Mouse (Mus musculus) kidney, adult 18-20 months (tissue): ENCODE measurements around the gene Ugt1a6b.
"Not testable (repeated sequence)": the region's sequence is repeated elsewhere in the genome, so short reads cannot be mapped to it uniquely, and the experiment has no call there.

Experiments used
- DNase-seq: peaks from one replicate; pipeline ENCODE4 v3.0.0; 2021

Ugt1a6b gene

DNA sequence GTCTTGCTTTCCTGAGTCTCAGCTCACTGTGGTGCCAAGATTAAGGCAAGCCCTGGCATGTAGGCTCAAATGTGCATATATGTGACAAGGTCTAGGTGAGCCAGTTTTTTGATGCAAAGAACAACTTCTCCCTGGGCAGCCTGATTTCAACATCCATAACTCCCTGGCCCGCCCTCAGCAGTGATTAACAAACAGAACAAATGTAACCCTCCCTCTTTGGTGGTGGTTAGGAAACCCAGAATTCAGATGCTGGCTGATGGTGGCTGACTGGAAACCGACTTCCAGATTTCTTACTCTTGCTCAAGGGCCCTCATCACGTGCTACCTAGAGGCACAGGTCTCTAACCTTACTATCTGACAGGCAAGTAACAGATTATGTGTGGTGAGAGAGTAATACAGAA lies at the start of gene Ugt1a6b:
Ugt1a6b (plus strand) TSS at position 234 of the 400 bp plus-strand sequence.
- DNase-seq = not testable (repeated sequence)

DNA sequence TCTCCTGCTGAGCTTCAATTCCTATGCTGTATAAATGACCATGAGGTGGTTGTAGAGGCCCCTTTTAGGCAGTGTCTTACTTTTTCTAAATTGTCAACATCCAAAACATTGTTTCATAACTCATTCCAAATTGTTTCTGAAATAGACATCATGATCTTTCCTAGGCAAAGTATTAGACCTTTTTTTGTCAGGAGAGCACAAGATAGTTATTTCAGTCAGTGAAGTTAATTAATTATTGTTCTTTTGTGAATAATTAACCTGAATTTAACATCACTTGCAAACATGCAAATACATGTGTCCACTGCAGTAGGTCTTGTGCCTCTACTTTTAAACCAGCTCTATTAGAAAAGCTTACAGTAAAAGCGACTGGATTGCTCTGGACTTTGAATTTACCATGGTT lies 48.0 kb upstream of the Ugt1a6b start, which contains the start of gene Ugt1a10:
Ugt1a10 (plus strand) TSS at position 301 of the 400 bp plus-strand sequence.
- DNase-seq = no peak

DNA sequence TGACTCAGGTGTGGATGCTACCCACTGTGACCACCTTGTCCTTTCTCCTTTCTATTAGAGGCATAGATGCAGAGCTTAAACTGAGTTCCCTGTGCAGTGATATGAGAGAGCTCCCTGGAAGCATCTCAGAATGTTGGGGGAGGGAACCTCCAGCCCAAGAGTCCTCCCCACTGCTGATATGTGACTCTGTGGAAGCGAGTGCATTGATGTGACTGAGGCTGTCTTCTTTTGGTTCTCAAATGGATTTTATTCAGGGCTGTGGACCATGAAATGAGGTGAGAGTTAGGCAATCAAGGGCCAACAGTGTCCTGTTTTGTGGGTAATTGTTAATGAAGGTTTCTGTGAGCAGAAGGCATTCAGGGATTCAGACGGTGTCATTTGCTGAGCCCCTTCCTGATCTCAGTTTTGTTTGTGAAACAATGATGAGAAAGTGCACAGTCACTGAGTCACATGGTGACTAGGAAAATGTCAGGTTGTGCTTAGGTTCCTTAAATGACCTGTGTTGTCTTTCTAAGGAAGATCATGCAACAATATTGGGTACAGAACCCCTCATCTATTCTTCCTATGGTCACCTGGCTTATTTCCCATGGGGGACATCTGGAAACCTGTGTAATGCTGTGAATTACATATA lies 36.5 kb upstream of the Ugt1a6b start:
- DNase-seq = not testable (repeated sequence)

DNA sequence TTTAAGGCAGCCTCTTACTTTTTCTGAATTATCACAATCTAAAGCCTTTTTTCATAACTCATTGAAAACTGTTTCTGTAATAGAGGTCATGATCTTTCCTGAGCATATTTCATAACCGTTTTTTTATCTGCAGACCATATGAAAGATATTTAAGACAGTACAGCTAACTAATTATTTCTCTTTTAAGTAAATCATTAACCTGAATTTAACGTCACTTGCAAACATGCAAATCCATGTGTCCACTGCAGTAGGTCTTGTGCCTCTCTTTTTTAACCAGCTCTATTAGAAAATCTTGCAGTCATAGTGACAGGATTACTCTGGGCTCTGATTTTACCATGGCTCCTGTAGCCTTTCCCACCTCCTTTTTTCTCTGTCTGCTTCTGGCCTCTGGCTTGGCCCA lies 32.6 kb upstream of the Ugt1a6b start, which contains the start of gene Ugt1a9:
Ugt1a9 (plus strand) TSS at position 306 of the 400 bp plus-strand sequence.
- no peak for DNase-seq

DNA sequence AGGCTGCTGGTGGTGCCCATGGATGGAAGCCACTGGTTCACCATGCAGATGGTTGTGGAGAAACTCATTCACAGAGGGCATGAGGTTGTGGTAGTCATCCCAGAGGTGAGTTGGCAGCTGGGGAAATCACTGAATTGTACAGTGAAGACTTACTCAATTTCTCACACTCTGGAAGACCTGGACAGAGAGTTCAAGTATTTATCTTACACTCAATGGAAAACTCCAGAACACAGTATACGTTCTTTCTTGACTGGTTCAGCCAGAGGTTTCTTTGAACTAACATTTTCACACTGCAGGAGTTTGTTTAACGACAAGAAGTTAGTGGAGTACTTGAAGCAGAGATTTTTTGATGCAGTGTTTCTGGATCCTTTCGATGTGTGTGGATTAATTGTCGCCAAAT lies 32.1 kb upstream of the Ugt1a6b start:
- no peak for DNase-seq

DNA sequence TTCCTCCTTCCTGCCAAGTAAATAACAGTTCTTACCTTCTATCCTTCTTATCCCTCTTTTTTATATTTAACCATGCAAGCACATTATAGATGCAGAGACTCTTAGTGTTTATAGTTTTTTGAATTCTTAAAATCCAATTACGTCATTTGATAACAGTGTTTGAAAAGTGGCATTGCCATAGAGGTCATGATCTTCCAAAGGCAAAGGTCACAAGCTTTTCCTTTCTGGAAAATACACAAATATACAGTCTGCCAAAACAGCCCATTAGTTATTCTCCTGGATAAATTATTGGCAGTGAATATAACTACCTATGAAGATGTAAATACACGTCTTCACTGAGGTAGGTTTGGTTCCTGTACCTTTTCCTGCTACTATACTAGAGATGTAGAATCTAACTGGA lies 28.6 kb upstream of the Ugt1a6b start:
- DNase-seq = no peak

DNA sequence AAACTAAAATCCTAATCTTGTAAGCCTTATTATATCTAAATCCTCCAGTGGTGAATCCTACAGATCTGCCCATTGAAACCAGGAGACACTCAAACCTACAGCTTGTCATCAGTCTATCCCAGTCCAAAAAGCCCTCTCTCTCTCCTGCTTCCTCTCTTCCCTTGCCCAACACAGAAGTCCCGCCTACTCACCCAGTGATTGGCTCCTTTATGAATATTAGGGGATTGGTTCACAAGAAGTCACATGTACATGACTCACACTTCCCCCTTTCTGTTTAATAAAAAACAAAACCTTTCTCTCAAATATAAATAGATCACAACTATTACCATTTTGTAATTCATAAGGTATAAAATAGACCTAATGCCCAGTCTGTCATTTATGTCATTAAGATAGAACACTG lies 25.9 kb upstream of the Ugt1a6b start:
- DNase-seq = no peak

DNA sequence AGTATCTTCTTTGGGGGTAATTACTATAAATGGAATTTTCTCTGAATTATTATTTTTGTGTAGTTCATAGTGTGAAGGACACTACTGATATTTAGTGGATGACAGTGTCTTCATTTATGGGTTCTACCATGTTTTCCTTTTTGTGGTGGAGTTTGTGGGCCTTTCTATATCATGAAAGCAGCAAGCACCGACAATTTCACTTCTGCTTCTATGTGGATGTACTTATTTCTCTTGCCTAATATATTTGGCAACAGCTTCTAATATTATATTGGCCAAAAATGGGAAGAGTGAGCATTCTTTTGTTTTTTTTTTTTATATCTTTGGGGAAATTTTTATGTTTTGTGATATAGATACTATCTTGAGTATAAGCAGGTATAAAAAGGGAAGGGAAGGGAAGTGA lies 21.4 kb upstream of the Ugt1a6b start:
- DNase-seq = no peak

DNA sequence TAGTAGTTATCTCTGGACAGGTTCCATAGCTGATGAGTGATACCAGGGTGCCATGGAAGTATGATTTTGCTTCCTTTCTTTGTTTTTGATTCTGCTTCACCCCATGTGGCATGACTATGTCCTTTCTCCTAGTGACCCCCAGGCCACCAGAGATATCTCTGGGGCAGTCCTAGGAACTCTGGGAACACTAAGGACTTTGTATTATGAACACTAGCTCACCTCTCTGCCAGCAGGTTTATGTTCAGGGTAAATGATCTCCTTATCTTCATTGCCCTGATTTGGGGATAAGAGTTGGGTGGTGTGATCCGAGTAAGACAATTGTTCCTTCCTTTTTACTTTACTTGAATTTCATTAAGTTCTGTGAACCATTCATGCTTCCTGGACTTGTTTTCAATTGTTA lies 16.9 kb upstream of the Ugt1a6b start:
- no peak for DNase-seq

DNA sequence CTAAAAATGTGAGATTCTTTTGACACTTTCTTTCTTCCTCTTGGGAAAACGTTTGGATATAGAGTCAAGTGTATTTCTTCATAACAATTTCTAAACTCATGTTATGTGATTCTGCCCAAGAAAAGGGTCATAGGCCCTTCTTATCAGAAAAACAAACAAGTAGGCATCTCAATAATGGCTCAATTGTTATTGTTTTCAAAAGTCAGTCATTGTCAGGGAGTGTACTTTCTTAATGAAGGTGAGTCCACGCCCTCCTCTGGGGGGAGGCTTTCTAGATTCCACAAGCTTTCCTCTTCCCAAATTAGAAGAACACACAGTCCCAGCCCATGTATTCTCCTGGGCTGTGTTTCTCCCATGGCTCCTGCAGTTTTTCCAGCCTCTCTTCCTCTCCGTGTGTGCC lies 15.5 kb upstream of the Ugt1a6b start, which contains the start of gene Ugt1a8:
Ugt1a8 (plus strand) TSS at position 301 of the 400 bp plus-strand sequence.
- no peak for DNase-seq

DNA sequence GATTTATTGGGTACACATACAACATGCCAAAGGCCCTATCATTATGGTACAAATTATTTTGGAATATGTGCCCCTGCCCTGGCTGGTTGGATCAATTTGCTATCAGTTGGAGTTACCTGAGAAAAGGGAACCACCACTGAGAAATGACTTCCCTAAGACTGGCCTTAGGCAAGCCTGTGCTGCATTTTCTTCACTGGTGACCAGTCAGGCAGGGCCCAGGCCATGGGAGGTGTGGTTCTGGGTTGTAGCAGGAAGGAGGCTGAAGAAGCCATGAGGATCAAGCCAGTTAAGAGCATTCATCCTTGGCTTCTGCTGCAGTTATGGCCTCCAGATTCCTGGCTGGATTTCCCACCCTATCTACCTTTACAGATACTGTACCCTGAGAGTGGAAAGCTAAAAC lies 10.7 kb upstream of the Ugt1a6b start:
- DNase-seq = no peak

DNA sequence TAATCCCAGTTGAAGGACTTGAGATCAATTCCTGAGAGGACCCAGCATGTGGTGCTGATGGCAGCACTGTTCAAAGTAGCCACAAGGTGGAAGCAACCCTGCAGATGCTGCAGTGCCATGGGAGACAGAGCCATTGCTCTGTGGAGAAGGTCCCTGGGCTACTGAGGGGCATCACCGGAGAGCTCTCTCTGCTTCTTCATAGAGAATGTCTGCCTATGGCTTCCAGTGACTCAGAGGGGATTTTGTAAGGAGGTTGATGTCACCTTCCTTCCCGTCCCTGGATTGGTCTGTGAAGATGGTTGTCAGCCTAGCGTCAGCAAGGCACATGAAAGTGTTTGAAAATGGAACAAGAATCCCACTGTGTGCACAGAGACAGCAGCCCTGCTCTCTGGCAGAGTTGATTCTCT lies 8.8 kb upstream of the Ugt1a6b start:
- DNase-seq = peak; percentile 45

DNA sequence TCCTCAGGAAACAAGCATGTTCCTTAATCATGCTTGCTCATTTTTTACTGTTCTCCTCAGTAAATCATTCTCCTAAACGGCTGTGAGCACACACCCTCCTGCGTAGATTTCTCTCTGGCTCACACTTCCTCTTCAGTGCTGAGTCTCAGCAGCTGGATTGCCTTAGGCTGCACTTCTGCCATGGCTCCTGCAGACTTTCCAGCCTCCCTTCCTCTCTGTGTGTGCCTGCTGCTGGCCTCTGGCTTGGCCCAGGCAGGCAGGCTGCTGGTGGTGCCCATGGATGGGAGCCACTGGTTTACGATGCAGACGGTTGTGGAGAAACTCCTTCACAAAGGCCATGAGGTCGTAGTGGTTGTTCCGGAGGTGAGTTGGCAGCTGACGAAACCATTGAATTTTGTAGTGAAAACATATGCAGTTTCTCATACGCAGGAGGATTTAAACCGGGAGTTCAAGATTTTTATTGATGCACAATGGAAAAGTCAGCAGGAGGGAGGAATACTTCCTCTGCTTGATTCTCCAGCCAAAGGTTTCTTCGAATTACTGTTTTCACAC lies 8.0 kb upstream of the Ugt1a6b start, which contains the start of gene Ugt1a7c:
Ugt1a7c (plus strand) TSS at position 122 of the 552 bp plus-strand sequence.
- peak; percentile 37 for DNase-seq

DNA sequence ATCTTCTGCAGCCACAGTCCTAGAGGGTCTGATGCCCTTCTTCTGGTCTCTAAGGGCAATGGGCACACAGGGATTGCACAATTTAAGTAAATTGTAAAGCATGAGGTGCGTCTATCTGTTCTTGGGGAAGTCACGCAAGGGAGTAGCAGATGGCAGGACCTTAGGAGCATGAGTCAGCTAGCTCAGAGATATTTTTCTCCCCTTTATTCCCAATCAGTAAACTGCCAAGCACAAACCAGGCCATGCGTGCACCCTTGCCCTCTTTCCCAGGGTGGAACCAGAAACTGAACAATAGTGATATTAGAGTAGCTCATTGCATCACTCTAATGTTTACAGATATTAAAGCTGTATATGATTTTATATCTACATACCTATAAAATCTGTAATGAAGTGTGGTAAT lies 4.5 kb upstream of the Ugt1a6b start:
- not testable (repeated sequence) for DNase-seq

DNA sequence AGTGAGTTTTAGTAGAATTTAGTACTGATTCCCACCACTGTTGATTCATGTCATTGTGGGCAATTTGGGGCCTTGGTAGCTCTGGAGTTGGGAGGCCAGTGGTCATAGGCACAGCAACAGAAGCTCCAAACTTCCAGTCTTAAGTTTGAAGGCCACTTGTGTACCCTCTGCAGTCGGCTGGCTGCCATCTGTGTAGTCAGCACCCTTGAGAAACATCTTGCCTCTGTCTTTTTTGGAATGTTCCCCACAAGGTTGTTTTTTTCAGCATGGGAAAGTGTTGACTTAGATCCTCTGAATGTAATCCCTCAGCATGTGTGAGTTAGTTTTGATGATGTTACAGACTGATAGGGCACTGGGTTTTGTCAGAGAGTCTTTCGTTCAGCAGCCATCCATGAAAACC lies 3.4 kb upstream of the Ugt1a6b start:
- DNase-seq = not testable (repeated sequence)

DNA sequence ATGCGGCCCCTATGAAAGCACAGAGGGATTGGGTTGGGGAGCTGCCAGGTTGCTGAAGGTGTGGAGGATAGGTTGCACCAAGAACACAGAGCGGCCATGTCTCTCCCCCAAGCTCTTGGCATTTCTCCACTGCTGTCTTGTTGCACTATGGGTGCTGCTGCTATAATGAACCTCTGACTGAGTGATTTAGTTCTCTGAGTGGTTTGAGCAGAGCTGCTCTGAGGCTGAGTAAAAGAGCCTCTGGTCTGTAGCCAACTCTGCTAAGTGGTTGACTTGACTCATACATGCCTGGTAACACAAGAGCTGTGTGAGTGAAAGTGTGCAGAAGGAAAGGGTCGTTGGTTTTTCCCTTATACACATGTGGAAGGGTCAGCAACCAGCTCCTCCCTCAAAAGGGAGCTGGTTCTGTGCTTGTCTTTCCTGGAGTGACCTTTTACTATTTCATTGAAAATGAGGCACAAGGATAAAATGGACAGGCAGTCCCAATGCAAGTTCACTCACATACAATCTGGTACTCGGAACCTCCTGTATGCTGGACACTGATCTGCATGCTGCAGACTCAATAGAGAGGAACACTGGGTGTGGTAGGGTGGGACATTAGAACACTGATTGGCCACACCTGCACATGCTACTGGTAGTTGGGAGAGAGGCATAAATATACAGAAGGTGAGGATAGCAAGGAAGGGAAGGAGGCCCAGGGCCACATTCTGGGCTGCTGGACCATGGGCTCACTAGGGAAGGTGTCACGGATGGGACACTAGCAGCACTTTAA lies 831 bp downstream of the Ugt1a6b start:
- not testable (repeated sequence) for DNase-seq

DNA sequence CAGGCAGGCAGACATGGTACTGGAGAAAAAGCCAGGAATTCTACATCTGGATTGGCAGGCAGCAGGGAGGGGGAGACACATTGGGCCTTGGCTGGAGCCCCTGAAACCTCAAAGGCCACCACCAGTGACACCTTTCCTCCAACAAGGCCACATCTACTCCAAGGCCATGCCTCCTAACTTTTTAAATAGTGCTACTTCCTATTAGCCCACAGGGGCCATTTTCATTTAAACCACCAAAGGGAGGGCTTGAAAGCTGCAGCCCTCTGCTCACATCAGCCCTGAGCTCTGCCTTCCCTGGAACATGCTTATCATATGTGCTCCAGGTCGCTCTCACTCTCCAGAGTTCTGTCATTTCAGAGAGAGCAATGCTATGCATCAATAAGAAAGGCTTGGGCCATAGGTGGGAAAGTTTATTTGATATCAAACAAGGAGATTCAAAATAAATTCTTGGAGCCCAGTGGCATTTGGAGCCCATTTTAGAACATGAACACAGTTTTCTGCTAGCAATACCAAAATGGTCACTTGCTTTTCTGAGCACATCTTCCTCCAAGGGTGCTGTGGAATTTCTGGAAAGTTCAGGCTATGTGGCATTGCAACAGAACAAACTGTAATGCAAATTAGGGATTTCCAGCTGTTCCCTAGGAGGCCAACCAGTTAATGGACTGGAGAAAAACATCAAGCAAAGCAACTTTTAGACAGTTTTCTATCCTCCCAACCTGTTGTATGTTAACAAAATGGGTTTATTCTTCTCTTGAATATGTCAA lies 1.8 kb downstream of the Ugt1a6b start:
- DNase-seq = no peak

DNA sequence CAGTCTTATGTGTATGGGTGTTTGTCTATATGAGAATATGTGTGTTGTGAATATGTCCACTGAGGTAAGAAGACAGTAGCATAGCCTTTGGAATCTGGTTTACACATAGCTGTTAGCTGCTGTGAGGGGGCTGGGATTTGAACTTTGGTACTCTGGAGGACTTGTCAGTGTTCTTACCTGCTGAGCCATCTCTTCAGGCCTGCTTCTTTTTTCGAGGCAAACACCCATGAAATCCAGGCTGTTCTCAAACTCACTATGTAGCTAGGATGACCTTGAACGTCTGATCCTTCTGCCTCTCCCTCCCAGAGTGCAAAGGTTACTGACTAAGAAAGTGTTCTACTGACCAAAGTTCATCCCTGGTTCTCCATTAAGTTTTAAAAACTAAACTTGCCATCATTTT lies 2.6 kb downstream of the Ugt1a6b start:
- DNase-seq = no peak

DNA sequence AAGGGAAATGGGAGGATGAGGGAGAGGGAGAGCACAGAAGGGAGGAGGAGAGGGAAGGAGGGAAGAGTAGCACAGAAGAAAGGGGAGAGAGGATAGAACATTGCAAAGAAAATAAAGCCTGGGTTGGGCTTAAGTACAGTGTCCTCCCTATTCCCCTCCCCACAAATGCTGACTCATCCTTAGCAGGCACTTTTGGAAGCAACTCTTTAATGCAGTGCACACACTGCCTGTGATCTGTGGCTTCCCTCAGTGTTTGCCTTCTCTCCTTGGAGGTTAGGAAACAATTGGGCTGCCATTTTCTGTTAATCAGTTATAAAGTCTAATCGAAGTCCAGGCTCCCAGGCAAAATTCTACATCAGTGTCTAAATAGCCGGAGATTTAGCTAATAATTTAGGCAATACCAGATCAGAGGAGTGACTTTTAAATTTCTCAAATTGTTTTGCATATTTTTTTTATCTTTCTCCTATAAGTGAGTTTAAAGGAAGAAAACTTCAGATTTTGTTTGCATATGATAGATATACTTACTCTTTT lies 6.0 kb downstream of the Ugt1a6b start:
- DNase-seq = not testable (repeated sequence)

DNA sequence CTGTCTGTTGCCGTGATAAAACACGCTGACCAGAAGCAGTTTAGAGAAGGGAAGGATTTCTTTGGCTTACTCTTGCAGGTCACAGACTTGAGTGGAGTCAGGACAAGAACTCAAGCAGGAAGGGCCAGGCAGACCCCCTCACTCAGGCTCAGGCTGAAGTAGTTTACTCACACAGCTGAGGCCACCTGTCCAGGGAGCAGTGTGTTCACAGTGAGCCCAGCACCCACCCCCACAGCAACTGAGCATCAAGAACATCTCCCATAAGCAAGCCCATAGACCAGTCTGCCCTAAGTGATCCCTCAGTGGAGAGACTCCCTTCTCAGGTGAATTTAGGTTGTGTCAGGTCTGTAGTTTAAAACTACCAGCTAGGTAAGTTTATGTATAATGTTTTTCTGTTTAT lies 6.6 kb downstream of the Ugt1a6b start:
- not testable (repeated sequence) for DNase-seq

DNA sequence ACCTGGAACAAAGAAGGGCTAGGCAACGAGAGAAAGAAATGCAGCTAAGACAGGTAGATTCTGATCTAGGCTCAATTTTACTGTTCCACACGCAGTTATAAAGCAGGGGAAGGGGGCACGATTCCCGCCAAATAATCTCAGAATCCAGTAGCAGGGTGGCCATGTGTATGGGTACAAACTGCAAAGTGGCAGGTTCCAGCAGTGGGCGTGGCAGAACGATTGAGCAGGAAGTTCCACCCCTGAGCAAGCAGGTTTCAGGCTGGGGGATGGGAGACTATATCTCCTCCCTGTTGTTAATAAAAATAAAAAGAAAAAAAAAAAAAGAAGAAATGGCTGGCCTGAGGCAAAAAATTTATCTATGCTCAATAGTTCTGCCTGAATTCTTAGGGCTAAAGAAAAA lies 9.7 kb downstream of the Ugt1a6b start:
- DNase-seq = not testable (repeated sequence)

DNA sequence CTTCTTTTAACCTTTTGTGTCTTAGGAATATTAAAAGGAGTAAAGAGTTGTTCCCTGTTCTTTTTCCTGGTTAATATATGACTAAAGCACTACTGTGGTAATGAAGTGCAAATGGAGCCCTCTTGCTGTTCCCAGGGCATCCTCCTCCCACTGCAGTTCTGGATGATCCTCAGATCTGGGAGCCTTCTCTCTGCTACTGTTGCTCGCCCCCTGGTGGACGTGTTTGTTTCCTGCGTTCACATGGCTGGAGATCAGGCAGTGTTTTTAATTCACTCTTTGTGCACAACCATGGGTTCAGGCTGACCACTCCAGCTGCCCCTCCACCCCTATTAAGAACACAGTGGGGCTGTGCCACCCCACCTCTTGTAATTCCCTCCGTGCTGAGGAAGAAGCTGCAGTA lies 17.5 kb downstream of the Ugt1a6b start:
- not testable (repeated sequence) for DNase-seq

DNA sequence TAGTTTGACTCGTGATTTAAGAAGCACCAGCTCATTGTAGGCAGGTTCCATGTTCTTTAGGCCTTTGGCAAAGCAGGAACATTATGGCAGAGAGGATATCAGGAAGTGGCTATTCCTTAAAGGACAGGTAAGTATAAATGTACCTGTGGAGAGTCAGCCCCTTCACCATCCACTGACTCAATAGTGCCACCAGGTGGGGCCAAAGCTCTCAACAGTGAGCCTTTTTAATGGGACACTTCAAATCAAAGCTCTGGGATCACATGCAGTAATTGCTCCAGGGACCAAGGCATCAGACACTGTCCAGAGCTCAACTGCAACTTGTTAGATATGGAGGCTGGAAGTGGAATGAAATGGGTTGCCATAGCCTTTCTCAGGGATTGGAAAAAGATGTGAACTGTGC lies 18.5 kb downstream of the Ugt1a6b start:
- peak; percentile 61 for DNase-seq
